Mouse (Mus musculus) erythroblast, adult 5-6 weeks (primary cell): ENCODE measurements around the gene Ptrh2. TPM values are rescaled to one million over a fixed set of nuclear protein-coding genes. Genes with fewer than 3 reads are reported as not detected.
A peak's percentile ranks its signal among the peaks of the same experiment; 100 is the strongest.

Experiments used
- ATAC-seq: replicated peaks from 2 replicates; pipeline ENCODE4 v1.8.0; 2016; ENCODE audit warnings: moderate number of reproducible peaks, mild to moderate bottlenecking, moderate TSS enrichment, inconsistent platforms; ENCODE audit not compliant: poor library complexity, low FRiP score, severe bottlenecking
- total RNA-seq, 2 experiments: library from RNA; stranded (forward) in 1 of 2; stranded (reverse) in 1 of 2; fragments of 150-400 nt in 1 of 2; fragments of 200-764, 138-1000 nt in 1 of 2; gene quantifications; 2 replicates each; pipeline versions ENCODE4 v1.2.3 to v1.2.4; 2015 to 2017; ENCODE audit warnings: low replicate concordance in 2 of 2

Ptrh2 gene
- total RNA-seq, 2 experiments from 2014 or later: 6.9 to 9.5 TPM

DNA sequence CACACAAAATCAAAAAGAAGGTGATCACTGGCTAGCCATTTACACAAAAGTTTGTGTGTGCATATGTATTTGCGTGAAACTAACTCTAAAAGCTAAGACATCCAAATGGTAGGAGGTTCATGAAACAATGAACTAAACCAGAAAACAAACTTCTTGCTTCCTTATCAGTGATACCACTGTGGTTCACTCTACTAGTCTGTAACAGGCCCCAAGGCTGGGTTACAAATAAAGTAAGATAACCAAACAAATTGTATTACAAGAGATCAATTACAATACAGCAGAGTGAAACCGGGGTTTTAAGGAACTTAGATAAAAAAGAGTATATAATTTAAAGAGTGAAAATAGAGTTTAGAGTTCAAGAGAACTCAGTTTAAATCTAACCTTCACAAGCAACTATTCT, 16.2 kb upstream of the Ptrh2 start:
- no peak for ATAC-seq

DNA sequence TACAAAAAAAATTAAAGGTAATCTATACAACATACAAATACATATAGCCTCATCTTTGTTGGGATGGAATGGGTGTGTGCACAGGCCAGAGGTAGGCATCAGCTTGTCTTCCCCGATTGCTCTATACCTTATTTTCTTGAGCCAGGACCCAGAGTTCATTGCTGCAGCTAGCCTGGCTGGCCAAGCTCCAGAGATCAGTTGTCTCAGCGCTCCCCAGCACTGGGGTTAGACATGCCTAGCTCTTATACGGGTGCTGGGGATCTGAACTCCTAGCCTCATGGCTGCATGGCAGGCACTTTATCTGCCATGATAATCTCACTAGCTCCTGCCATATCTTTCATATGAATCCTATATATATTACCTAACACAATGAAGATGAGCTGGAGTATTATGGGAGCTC, 15.6 kb upstream of the Ptrh2 start:
- no peak for ATAC-seq

DNA sequence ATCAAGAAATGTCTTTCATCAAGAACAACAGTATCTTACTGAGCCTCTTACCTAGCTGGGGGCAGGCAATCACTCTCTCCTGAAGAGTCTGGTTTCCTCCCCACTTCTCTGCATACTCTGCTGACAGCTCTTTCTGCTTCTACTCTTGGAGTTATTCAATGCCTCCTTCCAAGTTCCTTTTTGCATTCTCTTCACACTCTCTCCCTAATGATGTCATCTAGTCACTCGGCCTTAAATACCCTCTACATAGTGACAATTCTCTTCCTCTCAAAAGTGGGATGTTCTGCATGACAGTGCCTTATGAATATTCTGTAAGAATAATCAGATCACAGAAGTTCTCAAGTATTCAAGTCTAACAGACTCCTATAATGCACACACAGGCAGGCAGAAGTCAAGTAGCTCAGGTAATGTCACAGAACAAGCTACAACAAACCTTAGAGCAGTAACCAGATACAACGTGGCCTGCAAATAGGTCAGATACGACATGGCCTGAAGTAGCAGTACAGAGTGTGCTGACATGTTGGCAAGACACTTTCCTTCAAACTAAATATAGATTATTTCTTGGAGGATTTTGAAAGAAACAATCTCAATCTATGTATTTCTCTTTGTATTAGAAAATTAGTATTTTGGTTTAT, 12.6 kb upstream of the Ptrh2 start:
- ATAC-seq: no peak

DNA sequence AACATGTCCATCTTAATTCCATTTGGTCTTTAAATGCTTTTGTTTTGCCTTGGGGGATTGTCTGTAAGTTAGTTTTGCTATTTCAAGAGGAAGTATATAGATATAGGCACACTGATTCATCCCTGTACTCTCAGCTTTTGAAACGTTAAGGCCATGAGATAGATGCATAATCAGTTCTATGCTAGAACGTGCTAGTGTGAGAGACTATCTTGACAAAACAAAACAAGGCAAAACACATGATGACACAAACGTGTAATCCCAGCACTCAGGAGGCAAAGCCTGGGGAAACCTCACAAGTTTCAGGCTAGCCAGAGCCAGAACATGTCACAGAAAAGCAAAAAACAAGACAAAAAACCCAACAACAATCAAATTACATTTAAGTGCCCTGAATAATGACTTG, 11.0 kb upstream of the Ptrh2 start:
- ATAC-seq: no peak

DNA sequence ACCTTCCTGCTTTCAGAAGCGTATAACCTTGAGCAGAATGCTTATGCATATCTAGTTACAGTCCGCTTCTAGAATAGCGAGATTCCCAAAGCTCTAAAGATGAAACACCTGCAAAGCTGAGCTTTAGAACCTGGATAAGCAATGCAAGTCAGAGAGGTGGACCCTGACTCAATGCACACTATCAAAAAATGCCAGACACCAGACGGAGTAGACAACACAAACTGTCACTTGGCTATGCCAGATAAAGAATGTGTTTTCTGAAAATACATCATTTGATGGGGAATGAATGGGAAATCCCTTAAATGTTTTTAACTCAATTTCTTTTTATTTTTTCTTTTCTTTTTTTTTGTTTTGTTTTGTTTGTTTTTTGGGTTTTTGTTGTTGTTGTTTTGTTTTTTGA, 8.3 kb upstream of the Ptrh2 start:
- peak; percentile 81 for ATAC-seq

DNA sequence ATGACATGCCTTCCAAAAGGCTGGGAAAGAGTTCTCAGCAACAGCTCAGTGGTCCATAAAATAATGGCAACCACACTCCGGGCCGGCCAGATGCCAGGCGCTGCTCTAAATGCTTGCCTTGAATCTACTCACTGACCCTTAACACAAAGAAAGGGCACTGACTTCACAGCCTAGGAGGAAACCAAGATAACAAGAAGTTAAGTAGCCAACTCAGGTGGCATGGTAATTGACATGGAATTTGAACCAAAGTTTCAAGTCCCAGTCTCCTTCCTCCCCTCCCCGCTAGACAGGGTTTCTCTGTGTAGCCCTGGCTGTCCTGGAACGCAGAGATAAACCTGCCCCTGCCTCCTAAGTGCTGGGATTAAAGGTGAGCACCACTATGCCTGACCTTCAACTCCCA, 4.8 kb upstream of the Ptrh2 start:
- no peak for ATAC-seq

DNA sequence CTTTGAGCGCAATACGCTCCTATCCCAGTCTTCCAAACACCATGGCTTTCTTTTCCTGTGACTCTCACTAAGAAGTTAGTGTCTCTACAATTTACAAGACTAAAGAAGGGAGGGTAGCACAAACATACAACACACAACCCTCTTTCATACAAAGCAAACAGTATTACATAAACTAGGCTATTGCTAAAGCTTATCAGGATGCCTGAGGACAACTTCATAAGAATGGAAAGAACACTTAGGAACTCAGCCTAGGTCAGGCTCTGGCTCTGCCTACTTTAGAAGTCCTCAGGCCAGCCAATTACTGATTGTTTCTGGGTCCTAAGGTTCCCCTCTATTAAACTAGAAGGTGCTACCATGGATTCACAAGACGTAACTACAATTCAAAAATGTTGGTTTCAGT, 3.1 kb upstream of the Ptrh2 start:
- no peak for ATAC-seq

DNA sequence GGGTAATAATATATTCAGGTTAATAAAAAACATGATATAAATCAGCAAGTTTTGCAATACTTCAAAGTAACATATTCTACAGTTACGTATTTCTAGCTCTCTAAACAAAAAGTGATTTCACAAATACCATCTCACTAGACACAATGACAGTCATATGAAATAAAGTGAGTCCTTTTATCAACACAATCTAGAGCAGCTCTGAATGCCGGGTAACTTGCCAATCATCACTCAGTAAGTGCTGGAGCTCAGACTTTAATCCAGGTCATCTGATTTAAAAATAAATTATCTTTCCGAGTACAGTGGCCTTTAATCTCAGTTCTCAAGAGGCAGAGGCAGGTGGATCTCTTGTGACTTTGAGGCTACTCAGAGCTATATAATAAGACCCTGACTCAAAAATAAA, 2.4 kb upstream of the Ptrh2 start:
- ATAC-seq: no peak

DNA sequence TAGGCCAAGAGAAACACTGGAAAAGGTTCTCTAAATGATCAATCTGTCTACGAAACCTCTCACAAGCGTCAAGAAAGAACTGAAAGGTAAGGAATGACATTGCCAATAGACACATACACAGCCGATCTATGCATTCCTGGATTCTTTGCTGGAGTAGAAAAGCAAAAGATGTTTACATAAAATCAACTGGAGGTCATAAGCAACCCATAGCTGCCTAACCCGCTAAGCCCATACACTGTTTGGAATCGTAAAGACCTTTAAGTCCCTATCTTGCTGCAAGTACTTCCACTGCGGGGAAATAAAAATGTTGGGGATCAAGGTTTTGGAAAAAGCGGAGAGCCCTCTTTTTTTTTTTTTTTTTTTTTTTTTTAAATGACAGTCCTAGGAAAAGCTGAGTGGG, 924 bp upstream of the Ptrh2 start:
- ATAC-seq: peak; percentile 18; the same call in 1 of the 2 replicates

DNA sequence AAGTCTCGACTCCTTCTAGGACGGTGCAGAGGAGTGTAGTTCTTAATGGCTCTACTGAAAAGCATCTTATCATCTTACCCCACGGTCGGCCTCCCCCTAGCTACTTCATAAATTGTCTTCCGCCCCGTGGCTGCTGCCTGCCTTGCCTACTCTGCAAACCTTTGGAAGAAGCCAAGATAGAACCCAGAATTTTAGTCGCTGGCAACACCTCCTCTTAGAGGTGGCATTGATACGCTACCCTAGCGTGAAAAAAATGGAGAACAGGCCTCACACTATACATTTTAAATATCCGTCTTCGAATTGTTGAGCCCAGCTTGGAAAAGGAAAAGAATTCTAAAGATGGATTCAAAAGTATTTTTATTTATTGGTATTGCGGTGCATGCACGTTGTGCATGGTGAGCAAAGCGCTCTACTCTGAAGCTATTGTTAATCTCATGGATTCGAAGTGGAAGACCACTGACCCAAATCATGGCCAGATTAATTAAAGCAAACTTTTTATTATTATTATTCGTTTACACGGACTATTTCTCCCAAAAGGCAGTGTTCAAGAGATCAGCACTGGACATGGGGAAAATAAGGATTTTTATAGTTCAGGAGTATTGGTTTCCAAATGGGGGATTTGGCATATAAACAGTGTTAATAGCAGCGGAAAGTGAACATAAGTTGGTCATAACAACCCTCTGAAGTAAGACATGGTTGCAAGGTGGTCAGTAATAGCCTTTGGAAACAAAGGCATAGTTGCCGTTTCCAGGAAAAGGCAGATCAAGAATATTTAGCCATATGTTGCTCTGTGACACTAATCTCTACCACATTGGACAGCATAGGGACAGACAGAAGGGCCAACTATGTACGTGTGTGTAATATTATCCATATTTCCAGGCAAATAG, 584 bp downstream of the Ptrh2 start:
- ATAC-seq: no peak

DNA sequence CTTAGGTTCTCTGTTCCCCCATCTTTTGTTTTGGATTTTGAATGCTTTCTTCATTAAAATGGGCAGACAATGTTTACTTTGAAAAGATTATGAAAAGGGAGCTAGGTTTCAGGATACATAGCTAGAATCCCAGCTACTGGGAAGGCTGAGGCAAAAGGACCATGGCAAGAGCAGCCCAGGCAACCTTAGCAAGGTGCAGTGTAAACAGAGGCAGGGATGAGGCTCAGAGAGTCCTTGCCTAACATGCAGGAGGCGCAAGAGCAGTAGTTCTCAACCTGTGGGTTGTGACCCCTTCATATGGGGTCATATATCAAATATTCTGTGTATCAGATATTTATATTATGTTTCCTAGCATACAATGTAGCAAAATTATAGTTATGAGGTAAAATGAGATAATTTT, 1.6 kb downstream of the Ptrh2 start:
- ATAC-seq: no peak

DNA sequence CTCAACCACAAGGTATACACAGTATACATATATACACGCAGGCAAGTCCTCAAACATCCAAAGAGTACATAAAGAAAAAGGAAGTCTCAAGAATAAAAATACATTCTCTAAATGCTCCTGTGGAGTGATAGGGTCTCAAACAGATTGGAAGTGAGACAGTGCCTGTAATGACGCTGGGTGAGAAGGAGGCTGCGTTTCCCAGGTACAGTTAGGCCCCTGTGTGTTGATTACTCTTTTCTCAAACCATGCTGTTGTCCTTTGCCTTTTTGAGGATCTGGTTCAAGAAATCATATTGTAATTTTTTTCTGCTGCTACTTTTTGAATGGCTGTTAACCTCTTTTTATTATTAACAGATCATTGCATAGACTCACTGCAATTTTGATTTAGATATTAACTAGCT, 6.6 kb downstream of the Ptrh2 start:
- no peak for ATAC-seq

DNA sequence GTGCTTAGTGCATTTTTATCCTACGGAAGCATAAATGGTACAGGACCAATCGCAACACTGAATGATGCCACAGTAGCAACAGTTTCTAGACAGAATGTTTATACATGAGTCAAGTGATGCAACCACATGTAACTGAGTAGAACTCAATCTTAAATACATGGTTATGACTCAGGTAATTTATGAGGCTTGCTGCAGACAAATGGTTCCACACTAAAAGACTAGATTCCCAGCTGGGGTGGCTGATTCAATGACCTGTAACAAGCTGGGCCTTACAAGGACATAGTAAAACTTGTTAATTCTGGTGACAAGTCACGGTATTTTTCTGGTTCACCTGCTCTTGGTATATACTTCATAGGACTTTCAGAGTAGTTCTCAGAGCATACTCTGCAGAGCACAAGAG, 7.7 kb downstream of the Ptrh2 start:
- no peak for ATAC-seq

DNA sequence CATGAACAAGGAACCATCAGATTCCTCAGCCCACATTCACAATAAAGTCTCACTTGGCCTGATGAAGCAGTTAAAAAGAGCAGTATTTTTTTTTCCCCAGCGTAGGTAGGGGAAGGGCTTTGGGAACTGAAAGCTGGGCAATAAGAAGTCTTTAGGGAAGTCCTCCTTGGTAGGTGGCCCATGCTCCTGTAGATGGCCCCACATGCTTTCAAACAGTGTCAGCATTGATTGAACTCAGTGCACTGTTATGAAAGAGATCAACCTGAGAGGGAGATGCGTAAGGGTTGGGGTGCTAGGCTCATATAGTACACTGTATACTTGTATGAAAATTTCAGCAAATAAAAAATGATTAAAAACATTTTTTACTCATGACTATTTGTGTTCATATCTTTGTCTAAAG, 8.2 kb downstream of the Ptrh2 start:
- no peak for ATAC-seq

DNA sequence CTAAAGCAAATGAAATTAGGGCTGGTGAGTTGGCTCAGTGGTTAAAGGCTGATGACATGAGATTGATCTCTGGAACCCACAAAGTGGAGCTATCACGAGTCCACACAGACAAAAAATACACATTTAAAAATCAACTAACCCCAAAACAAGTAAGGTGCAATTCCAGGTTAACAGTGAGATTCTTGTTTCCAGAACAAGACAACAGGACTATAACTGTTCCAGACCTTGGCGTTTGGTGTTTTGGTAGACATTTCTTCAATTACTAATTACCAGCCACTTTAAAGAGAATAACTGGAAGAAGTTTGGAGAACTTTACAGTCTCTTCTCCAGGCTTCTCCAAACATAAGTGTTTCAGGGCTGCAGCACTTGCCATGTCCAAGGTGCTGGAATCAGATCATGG, 8.8 kb downstream of the Ptrh2 start:
- ATAC-seq: no peak

DNA sequence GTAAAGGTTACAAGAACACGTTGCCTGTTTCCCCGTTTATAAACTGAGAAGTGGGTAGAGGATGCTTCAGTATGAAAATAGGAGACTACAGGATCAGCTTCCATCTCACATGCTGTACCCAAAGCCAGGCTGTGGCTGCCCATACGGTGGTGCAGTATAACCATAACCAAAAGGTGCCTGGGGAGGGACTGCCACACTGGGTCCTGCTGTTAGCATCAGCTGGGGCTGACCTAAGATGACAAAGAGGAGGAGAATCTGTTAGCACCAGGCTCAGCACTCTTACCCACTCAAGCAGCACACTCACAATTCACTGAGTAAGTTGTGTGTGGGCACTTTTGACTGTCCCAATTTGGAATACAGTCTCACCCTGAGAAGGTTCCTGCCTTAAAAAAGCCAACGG, 11.7 kb downstream of the Ptrh2 start:
- ATAC-seq: no peak

DNA sequence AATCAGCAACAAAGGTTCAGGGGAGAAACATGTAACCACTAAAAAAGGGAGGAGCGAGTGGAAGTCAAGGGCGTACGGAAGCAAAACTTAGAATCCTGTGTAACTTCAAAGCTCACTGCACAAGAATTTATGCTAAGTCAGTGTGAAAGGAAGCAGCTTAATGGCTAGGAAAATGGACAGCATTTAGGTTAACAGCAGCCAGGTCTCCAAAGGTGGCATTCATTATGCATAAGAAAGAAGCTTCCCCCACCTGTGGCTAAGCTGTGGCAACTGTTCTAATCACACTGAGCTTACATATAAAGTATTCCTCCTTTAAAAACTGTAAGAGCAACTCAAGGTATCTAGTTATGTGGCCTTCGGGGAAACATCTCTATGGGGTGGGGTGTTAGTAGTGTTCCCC, 17.4 kb downstream of the Ptrh2 start:
- ATAC-seq: no peak

DNA sequence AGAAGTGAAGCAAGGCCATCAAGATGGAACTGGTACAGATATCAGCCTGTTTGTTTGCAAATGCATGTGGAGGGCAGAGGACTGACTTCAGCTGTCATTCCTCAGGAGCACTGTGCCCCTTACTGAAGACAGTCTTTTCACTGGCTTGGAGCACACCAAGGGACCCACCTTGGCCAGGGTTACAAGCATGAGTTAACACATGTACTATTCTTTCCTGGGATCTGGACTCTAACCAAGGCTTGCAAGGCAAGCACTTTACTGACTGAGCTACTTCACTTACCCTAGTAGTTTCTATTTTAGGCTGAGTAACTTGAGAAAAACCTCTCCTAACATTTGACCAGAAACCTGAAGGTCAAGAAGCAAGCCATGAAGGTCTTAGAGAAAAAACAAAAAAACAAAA, 30.8 kb downstream of the Ptrh2 start:
- no peak for ATAC-seq

DNA sequence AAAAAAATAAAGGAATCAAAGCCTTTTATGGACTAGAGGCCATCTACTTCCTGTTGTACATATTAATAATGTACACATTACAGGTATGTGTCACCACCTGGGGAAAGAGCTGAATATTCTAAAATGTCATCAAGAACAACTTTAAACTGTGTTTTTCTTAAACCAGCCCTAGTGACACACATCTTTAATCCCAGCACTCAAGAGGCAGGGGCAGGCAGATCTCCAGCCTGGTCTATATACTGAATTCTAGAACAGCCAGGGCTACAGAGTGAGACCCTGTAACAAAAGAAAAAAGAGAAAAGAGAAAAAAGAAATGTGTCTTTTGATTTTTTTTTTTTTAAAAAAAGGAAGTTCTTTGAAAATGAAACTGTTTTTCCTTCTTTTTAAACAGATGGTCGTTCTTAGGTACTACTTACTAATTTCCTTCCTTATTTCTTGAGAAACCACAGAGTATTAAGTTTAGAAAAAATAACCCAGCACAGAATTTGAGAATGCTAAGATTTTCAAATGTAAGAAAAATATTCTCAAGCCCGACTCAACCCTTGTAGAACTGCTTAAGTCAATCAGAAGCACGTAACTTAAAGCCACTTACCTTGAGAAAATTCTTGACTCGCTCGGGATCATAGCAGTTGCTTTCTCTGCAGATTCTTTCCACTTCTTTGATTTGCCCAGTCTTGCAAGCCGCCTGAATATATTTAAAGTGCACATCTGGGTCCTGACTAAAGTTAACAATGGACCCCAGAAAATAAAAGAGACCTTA, 33.7 kb downstream of the Ptrh2 start:
- ATAC-seq: no peak

DNA sequence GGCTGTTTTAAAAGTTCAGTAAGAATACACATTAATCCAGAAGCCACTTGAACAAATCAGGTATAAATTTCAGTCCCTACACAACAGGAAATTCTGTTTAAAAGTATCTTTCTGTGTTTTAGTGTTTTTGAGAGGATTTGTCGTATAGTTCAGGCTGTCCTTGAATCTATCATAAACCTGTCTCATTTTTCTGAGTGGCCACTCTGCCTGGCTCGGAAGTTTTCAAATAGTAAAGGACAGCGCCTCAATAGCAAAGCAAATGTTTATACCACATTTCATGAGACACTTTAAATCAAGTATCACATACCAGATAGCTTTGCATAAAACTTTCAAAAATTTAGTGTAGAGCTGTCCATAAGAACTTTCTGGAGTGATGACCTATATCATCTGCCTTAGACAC, 34.6 kb downstream of the Ptrh2 start:
- ATAC-seq: no peak

DNA sequence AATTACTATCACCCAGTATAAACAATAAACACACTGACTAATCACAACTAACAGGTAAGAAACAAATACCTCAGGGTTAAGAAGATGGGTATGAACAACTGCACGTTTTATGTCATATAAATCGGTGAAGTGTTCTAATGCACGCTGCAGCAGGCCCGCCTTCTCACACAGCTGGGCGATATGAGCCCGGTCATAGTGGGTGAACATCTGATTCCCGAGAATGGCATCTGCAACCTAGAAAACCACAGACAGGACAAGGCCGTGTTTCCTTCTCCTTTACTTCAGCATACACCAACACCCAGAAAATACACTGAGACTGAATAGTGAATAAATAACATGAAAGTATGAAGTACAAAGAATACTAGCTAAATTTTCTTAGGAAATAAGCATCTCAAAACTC, 35.6 kb downstream of the Ptrh2 start:
- no peak for ATAC-seq
